Mouse (Mus musculus) liver (tissue): Measurements from ENCODE around the gene Fgf8.

Source experiments
- DNase-seq: peaks from one replicate; pipeline ENCODE4 v3.0.0-alpha.2; 2020; ENCODE audit warnings: mixed read lengths

Gene Fgf8

DNA sequence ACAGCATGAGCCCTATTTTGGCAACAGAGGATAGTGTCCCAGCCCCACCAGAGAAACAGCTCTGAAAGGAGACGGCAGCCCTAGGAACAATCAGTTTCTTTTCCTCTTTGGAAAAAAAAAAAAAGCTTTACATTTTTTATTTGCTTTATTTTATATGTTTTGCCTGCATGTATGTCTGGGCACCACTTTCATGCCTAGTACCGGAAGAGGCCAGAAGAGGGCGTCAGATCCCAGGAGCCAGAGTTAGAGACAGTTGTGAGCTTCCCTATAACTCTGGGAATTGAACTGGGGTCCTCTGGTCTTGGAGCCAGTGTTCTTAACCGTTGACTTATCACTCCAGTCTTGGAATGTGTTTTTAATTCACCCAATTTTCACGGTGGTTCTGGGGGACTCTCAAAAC is 20.5 kb downstream of the Fgf8 start:
- DNase-seq: no peak

GRCm38 (mm10) chr19:45718286-45718685 is 24.4 kb downstream of the Fgf8 start:
- no peak for DNase-seq

GRCm38 (mm10) chr19:45717493-45718220 is 25.1 kb downstream of the Fgf8 start:
- no peak for DNase-seq

- no peak for DNase-seq
Measured at GRCm38 (mm10) chr19:45708704-45709103, 34.0 kb downstream of the Fgf8 start.

GRCm38 (mm10) chr19:45696281-45696600 is 46.5 kb downstream of the Fgf8 start:
- DNase-seq: no peak

GRCm38 (mm10) chr19:45695496-45696280 is 47.0 kb downstream of the Fgf8 start:
- no peak for DNase-seq

DNA sequence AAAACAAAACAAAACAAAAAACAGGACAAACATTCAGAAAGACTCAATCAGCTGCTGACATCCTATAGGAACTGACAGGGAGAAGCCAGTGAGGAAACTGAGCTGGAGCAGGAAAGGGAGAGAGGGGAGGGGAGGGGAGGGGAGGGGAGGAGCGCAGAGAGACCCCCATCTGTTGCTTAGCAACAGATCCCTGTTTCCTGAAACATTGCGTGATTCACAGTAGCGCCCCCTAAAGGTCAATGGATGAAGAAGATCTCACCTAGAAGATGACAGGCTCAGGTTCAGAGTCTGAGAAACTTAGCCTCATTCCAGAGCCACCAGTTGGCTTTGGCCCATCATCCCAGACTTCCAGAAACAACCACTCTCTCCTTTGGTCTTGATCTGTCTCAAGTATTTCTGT is 48.7 kb downstream of the Fgf8 start:
- no peak for DNase-seq

DNA sequence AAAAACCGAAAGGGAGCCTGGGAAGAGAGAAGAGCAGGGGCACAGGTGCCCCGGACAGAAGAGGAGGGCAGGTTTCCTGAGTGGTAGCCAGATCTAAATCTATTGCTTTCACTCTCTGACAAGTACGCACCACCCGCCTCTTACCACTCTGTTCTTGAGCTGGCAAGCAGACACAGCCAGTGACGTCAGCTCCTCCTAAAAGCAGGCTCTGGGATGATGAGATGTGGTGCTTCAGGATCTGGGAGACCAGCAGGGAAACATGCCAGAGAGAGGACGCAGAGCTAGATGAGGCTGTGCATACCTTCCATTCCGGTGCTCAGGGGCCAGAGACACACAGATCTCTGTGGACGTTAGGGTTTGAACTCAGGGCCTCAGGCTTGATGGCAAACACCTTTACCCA is 50.5 kb downstream of the Fgf8 start:
- no peak for DNase-seq

DNA sequence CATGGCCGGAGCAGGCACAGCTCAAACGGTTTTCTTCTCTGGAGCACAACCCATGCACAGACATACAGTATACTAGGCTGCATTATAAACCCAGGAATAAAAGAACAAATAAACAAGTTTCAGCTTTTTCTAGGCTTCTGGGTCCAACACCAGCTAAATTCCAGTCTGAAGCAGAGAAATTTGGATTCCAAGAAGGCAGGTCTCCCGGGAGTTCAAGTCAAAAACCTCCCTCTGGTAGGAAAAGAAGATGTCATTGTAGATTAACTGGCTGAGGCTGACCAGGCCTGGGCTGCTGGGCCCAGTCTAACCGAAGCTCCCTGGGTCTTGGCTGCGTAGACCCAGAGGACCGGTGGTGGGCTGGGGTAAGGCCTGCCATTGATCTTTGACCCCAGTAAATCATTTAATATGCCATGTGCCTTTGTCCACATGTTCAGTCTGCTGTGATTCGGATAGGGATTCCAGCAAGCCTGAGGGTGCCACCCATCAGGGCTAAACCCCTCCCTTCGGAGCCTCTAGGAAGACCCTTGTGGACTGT is 51.6 kb downstream of the Fgf8 start:
- no peak for DNase-seq

DNA sequence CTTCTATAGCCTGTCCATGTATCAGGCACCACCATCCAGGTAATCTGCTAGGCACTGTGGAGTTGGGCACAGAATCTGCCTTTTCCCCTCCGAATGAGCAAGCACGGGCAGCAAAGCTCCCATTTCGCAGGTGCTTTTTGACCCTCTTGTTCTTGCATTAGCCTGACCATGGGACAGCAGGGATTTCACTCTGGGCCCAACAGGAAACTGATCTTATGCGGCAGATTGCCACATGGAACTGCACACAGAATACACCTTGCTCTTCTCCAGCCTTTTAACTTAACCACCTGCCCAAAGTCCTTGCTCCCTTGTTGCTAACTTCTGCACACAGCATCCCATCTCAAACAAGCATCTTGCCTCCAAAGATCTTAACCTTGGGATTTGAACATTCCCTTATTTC is 55.7 kb downstream of the Fgf8 start:
- DNase-seq: no peak
